15 mouse cellular contexts compared by ENCODE assay signal in the genomic region with DNA sequence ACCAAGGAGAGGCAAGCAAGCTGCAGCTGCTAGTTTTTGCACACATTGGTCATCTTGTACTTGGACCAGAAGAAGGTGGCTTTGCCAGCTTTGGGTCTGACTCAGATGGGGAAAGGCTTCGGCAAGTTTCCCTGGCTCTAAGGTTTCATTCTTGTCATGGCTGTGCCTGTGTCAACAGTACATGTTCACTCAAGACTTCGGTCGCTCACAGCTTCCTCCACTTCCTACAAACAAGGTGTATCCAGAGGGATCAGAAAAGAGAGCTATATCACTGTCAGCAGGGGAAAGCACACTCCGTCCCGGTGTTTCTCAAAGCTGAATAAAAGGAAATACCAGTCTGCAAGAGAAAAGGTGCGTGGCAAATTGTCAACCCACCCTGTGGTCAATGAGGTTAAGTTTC.
"Had no signal": no experiment of that assay in that cellular context is flagged by ENCODE, and none has a peak within 500 bp of the region (broad histone marks: within the 10 kb centered on the region; RNA-seq: fewer than 3 reads in every experiment).

No protein-coding gene starts in this region.

- H3K9ac ChIP-seq: kidney, embryonic 15.5 days; liver, embryonic 15.5 days; lung, embryonic 14.5 days; neural tube, embryonic 12.5 days had no signal

- H3K27ac ChIP-seq: kidney, embryonic 15.5 days; left cerebral cortex, adult 2 months; limb, embryonic 10.5 days; liver, embryonic 15.5 days; midbrain, embryonic 10.5 days; neural tube, embryonic 12.5 days had no signal

- H3K9me3 ChIP-seq: kidney, embryonic 15.5 days; limb, embryonic 10.5 days; liver, embryonic 15.5 days; midbrain, embryonic 10.5 days; neural tube, embryonic 12.5 days had no signal

- DNase-seq: kidney, adult 2 months; kidney, postnatal 14 days; lung, embryonic 14.5 days; lung, postnatal 10 days; lung, postnatal 4 days; midbrain, embryonic 14.5 days; spleen, adult 18-20 months; thymus, postnatal 4 days had no signal

- H3K4me3 ChIP-seq: kidney, embryonic 15.5 days; left cerebral cortex, adult 2 months; limb, embryonic 10.5 days; liver, embryonic 15.5 days; midbrain, embryonic 10.5 days; neural tube, embryonic 12.5 days had no signal

- H3K4me2 ChIP-seq: kidney, embryonic 15.5 days; liver, embryonic 11.5 days; liver, embryonic 15.5 days; lung, embryonic 14.5 days; neural tube, embryonic 12.5 days had no signal

- H3K27me3 ChIP-seq: kidney, embryonic 15.5 days; liver, embryonic 15.5 days; neural tube, embryonic 12.5 days had no signal

- H3K36me3 ChIP-seq: kidney, embryonic 15.5 days; limb, embryonic 10.5 days; liver, embryonic 15.5 days; midbrain, embryonic 10.5 days; neural tube, embryonic 12.5 days had no signal

- H3K4me1 ChIP-seq: kidney, embryonic 15.5 days; liver, embryonic 15.5 days; midbrain, embryonic 10.5 days; neural tube, embryonic 12.5 days had no signal
